Mouse (Mus musculus) urinary bladder, adult 18-20 months (tissue): Measurements from ENCODE around the gene Fam217b.

Experiments
- DNase-seq, 2 experiments: peaks; one replicate each; pipeline ENCODE4 v3.0.0; 2022; ENCODE audit warnings: low spot score in 2 of 2, mixed read lengths in 2 of 2

Fam217b gene

GRCm38 (mm10) chr2:178437311-178437710 lies 23.0 kb downstream of the Fam217b start:
- no peak for DNase-seq

DNA sequence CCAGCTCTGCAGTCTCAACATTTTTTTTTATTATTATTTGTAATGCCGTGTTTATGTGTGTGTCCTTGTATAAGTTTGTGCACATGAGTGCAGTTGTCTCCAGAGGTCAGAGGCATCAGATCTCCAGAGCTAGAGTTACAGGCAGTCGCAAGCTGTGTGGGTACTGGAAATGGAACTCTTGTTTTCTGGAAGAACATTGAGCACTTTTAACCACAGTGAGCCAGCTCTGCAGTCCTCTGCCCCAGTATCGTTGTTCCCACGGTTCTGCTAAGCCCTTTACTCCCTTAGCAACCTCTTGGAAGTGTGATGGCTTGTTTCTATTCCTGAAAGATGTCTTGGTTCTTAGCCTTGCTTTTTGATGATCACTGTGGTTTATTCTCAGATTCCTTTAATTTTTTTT lies 35.1 kb downstream of the Fam217b start:
- DNase-seq, result no peak

DNA sequence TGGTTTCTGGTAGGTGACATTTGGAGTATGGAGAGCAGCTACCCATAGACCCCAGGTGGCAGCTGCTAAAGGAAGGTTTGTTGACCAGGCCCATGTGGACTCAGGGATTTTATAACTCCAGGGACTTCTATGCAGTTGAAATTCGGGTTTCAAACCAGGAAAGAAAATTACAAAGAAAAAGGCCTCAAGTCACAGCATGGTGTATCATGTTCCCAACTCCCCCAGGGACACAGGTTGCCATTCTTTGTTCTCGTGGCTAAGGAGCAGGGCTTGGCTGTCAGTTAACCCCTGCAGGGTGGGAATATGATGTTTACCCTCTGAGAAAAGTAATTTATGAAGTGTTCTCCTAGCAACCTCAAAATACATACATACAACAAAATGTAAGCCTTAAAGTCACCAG lies 35.9 kb downstream of the Fam217b start:
- no peak for DNase-seq

- no peak for DNase-seq
Observed at GRCm38 (mm10) chr2:178450961-178451360, 36.6 kb downstream of the Fam217b start.

DNA sequence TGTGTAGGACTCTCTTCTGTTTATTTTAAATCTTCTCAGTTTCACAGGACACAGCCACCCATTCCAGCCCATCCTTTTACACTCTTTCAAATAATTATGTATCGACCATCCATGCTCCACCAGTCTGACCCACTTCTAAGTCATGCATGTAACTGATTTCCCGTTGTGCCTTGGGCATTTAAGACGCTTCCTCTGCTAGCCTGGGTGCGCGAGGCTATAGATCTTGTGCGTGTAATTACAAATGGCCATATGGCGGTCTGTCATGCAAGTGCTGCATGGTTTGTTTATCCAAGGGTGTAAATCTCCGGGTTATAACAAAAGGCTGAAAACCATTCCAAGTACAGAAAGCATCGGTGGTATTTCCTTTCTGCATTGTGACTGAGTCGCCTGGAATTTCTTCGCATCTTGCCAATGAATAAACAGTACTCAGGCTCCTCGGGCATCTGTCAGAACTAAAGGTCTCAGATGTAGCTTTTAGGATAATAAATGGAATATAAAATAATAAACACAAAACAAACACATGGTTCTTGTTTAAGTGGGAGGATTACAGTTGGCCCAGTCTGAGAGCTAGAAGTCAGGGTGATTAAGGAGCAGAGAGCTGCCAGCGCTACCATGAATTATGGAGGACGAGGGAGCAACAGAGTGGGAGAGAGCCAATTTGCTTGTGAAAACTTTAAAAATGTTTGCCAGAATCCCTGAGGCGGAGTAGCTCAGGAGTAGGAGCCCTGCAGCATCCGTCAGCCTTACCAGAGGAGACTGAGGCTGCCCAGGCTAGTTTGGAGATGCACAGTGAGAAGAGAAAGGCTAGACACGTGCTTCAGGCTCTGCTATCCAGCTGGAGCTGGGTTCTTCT lies 40.6 kb downstream of the Fam217b start:
- peak in 1 of 2 experiments; percentile 25 for DNase-seq

GRCm38 (mm10) chr2:178457414-178457813 lies 43.1 kb downstream of the Fam217b start:
- no peak for DNase-seq

GRCm38 (mm10) chr2:178460353-178460752 lies 46.0 kb downstream of the Fam217b start:
- DNase-seq, result no peak

DNA sequence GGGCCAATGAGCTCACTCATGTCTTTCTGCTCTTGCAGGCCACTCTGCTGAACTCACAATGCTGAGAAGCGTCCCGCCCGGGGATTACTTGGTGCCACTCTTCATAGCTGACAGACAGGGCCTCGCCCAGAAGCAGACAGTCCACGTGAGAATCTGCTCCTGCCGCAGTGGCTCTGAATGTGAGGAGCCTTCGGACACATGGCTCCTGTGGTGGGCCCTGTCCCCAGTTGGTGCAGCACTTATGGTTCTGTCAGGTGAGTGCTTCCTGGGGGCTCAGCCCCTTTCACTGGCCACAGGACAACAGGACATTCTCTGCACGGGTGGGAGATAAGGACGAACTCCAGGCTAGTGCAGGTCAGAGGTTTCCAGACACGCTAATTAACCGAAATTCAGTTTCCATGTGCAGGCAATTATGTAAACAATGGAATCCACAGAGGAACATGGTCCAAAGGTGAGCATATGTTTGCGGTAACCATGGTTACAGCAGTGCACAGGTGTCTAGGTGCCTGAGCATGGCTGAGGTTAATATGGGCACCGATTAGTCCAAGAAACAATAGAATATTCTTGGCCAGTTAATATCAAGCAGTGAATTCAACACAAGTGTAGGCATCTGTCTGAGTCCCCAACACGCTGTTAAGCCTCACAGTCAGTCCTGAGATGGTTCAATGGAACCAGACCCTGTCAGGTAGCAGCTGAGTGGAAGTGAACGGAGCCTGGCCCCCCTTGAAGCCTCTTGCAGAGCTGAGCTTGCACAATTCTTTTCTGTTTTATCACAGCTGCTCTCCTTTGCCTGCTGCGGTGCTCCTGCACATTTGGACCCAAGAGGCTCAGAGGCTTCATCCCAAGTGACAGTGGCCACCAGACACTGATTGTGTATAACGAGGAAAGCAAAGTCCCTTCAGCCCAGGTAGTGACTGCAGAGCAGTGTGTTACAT lies 57.5 kb downstream of the Fam217b start:
- no peak for DNase-seq

GRCm38 (mm10) chr2:178473916-178474315 lies 59.6 kb downstream of the Fam217b start:
- no peak for DNase-seq
